Mouse (Mus musculus) intestine, postnatal 0 days (tissue): ENCODE measurements around the gene Metap1. TPM values are rescaled to one million over a fixed set of nuclear protein-coding genes. Genes with fewer than 3 reads are reported as not detected.
A peak's percentile ranks its signal among the peaks of the same experiment; 100 is the strongest.

ENCODE experiments used
- ATAC-seq: fragments of 200-750 bp; cut with Nextera tagmentation; 2 replicates; pipeline ENCODE4 v1.8.0; 2017; ENCODE audit warnings: mild to moderate bottlenecking, moderate TSS enrichment, moderate library complexity
- H3K27ac ChIP-seq: fragments of 300-500 bp; sonication (generic); 2 replicates; pipeline ENCODE4 v1.5.1; 2014; ENCODE audit warnings: mild to moderate bottlenecking, low read depth, low read length, moderate library complexity
- H3K27me3 ChIP-seq: fragments of 300-500 bp; sonication (generic); replicated peaks from 2 replicates; pipeline ENCODE4 v1.6.1; 2014; ENCODE audit warnings: low read length, mixed read lengths; ENCODE audit not compliant: control insufficient read depth, insufficient read depth
- H3K36me3 ChIP-seq: fragments of 300-500 bp; sonication (generic); 2 replicates; pipeline ENCODE4 v1.6.1; 2014; ENCODE audit warnings: mild to moderate bottlenecking, moderate library complexity; ENCODE audit not compliant: control insufficient read depth, insufficient read depth
- H3K4me1 ChIP-seq: fragments of 300-500 bp; sonication (generic); replicated peaks from 2 replicates; pipeline ENCODE4 v1.6.1; 2014; ENCODE audit warnings: antibody characterized with exemption, low read length, mixed read lengths; ENCODE audit not compliant: control insufficient read depth, insufficient read depth
- H3K4me2 ChIP-seq: fragments of 300-500 bp; sonication (generic); replicated peaks from 2 replicates; pipeline ENCODE4 v1.6.1; 2014; ENCODE audit warnings: low read depth, mild to moderate bottlenecking, moderate library complexity
- H3K4me3 ChIP-seq: fragments of 300-500 bp; sonication (generic); 2 replicates; pipeline ENCODE4 v1.5.1; 2014; ENCODE audit warnings: low read depth, low read length
- H3K9ac ChIP-seq: fragments of 300-500 bp; sonication (generic); 2 replicates; pipeline ENCODE4 v1.6.1; 2014; ENCODE audit warnings: mild to moderate bottlenecking, low read depth, low read length
- H3K9me3 ChIP-seq: fragments of 300-500 bp; sonication (generic); 2 replicates; pipeline ENCODE4 v1.6.1; 2016; ENCODE audit warnings: mixed run types; ENCODE audit not compliant: control insufficient read depth
- CTCF ChIP-seq: sonication (generic); IDR thresholded peaks from 2 replicates; pipeline ENCODE4 v1.5.1; 2016; ENCODE audit warnings: low read depth, mild to moderate bottlenecking, control low read depth, antibody characterized with exemption, moderate library complexity
- WGBS: fragments of 180-500 bp; shearing (Covaris S2); extraction: QIAGEN DNeasy Blood & Tissue Kit; methylation state at CpG from one replicate; pipeline ENCODE4 v1.1.7; 2014; 5-methylcytosine and 5-hydroxymethylcytosine counted together
- polyA plus RNA-seq: library from polyadenylated mRNA; unstranded; fragments of >200 nt; fragmentation: Nextera tagmentation; extraction: Ambion mirVana; gene quantifications from 2 replicates; pipeline ENCODE4 v1.2.1, GENCODE M21; 2015

Gene Metap1
- polyA plus RNA-seq, 1 experiment from 2014 or later = 29.6 TPM

DNA sequence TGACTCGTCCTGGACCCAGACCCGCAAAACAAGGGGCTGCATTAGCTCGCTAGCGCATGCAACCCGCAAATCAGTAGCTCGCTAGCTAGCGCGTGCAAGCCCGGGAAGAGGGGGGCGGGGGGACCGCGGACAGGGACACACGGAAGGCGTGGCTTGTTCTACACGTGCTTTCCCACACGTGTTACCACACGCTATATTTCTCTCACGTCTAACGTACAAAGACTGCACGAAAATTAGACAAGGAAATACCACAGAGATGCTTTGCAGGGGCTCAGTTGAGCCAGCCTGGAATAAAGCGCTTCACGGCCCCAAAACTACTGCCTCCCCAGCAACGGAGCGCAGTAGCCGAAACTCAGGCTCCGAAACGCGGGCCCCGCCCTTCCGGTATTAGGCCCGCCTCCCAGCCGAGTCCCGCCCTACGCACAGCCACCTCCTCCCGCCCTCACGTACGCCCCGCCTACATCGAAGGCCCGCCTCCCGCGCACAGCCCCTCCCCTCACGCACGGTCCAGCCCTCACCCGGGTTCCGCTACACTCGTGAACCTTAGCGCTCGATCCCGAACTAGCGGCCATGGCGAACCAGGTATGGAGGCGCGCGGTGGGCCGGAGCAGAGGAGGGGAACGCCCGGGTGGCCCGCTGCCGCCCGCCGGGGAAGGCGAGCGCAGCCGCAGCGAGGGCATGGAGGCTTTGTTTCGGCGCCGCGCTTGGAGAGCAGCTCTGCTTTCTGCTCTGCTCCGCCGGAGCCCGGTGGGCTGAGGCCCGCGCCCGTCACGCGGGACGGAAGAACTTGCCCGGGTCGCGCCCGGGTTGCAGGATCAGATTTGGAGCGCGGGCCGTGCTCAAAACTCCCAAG, 46.5 kb downstream of the Metap1 start, which contains the start of gene Adh5:
Adh5 (plus strand) TSS at position 482 of the 853 bp plus-strand sequence.
- H3K4me2 ChIP-seq = peak within 1 kb of the TSS; percentile 87
- peak within 1 kb of the TSS; percentile 83 for H3K9ac ChIP-seq
- peak within 1 kb of the TSS; percentile 83 for H3K27ac ChIP-seq
- peak; percentile 99 for ATAC-seq
- peaks cover 29% of the 10 kb centered on the region for H3K36me3 ChIP-seq
- H3K4me3 ChIP-seq = peak within 1 kb of the TSS; percentile 93
- H3K9me3 ChIP-seq = no peaks in the 10 kb centered on the region
- peak; percentile 49 for TF ChIP-seq CTCF
- under 1% methylated on average over 86 of the region's 86 CpGs for WGBS
- H3K27me3 ChIP-seq = no peaks in the 10 kb centered on the region
- H3K4me1 ChIP-seq = no peaks in the 10 kb centered on the region; the same call in 1 of the 2 replicates

DNA sequence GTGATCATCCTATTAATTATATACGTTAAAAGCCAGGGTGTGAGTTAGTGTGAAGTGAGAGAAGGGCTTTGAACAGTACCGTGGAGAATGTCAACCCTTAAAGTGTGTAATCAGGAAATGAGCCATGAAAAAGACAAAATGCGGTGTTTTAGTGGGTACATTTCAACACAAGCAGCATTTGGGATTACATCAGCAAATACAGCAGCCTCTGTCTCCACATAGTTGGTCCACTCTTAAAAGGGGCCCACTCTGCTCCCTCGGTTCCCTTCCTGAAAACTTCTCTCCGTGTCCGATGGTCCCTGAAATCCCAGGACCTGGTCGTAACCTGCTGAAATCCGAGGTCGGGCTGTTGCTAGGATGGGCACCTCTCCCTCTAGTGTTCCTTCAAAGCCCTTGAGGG, 47.1 kb downstream of the Metap1 start:
- H3K27ac ChIP-seq = no peak overlapping the region
- H3K9me3 ChIP-seq = no peaks in the 10 kb centered on the region
- ATAC-seq = no peak
- WGBS = under 1% methylated on average over 9 of the region's 9 CpGs
- H3K4me1 ChIP-seq = no peaks in the 10 kb centered on the region; the same call in 1 of the 2 replicates
- no peak; the same call in 1 of the 2 replicates for TF ChIP-seq CTCF
- no peaks in the 10 kb centered on the region for H3K27me3 ChIP-seq
- H3K36me3 ChIP-seq = peaks cover 23% of the 10 kb centered on the region; the same call in 1 of the 2 replicates
- peak overlapping the region; percentile 87 for H3K4me2 ChIP-seq
- H3K4me3 ChIP-seq = peak overlapping the region; percentile 93
- H3K9ac ChIP-seq = peak overlapping the region; percentile 83; the same call in 1 of the 2 replicates

- Histone ChIP-seq H3K27ac (no peak overlapping the region), H3K9ac (no peak overlapping the region), H3K4me3 (no peak overlapping the region), H3K4me2 (no peak overlapping the region), H3K4me1 (no peaks in the 10 kb centered on the region; the same call in 1 of the 2 replicates), H3K27me3 (no peaks in the 10 kb centered on the region), H3K36me3 (no peaks in the 10 kb centered on the region), H3K9me3 (no peaks in the 10 kb centered on the region)
- no peak for TF ChIP-seq CTCF
- no peak for ATAC-seq
- WGBS = 79% methylated on average over 3 of the region's 3 CpGs
These were observed 50.6 kb downstream of the Metap1 start for GRCm38 (mm10) chr3:138438716-138439115.

DNA sequence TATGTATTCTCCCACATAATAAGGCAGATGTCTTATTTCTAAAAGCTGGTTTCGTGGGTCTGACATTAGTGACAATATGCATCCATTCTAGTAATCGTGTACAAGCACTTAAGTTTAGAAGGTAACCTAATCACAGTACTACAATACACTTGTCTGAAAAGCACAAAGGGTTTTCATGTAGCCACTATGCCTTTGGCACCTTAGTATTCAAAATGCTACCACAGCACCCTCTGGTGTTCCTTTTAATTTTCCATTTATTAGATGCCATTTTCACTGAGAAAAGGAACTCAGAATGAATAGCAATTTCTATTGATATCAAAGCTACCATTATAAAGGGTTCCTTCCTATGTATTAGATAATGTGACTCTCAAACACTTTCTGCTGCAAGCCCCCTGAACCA, 57.5 kb downstream of the Metap1 start:
- ATAC-seq = no peak
- 81% methylated on average over 2 of the region's 2 CpGs for WGBS
- Histone ChIP-seq H3K4me3 (no peak overlapping the region), H3K4me2 (no peak overlapping the region), H3K4me1 (no peaks in the 10 kb centered on the region), H3K9me3 (no peaks in the 10 kb centered on the region), H3K36me3 (no peaks in the 10 kb centered on the region), H3K9ac (no peak overlapping the region), H3K27ac (no peak overlapping the region), H3K27me3 (no peaks in the 10 kb centered on the region)
- TF ChIP-seq CTCF = peak; percentile 78

DNA sequence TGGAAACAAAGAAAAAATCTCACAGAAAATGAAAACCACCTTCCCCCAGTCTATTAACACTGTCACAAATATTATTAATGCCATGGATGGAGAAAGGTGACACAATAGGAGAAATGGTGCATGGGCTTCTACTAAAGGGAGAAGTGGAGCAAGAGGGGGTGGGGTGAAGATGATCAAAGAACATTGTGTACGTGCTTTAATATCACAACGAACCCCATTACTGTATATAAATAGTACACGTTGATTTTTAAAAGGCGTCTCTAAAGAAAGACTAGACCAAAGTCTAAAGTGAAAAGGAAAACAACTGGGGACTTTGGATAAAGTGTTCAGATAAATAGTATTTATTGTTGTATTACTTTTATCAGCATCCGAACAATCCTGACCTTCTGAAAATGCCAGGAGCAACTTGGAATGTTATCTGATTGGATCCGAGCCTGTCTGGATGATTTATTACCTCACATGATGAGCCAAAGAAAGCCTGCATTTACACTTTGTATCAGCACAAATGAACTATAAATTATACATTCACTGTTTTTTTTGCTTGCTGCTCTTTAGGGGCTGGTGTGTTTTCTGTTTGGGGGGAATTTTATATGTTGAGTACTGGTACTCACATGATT, 58.8 kb downstream of the Metap1 start:
- Histone ChIP-seq H3K4me2 (no peak overlapping the region), H3K27ac (no peak overlapping the region), H3K4me1 (no peaks in the 10 kb centered on the region), H3K36me3 (no peaks in the 10 kb centered on the region), H3K4me3 (no peak overlapping the region), H3K9me3 (no peaks in the 10 kb centered on the region), H3K9ac (no peak overlapping the region), H3K27me3 (no peaks in the 10 kb centered on the region)
- no peak for ATAC-seq
- 33% methylated on average over 6 of the region's 6 CpGs for WGBS
- TF ChIP-seq CTCF = no peak

DNA sequence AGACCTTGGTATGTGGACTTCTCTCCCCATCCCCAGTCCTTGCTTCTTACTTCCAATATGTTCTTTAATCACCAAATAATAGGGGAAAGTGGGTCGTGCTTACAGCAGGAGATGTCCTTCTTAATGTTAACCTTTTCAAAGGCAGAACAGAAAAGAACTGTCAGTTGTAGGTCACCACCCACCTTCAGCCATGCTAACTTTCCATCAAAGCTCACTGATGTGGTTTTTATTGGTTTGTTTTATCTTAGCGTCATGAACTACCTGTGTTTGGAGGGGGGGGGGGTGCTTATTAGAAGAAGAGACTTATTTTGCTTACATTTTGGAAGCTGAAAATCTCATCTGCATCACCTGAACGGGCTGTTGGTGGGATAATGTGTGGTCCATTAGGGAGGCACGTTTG, 65.1 kb downstream of the Metap1 start:
- Histone ChIP-seq H3K4me3 (no peak overlapping the region), H3K27me3 (no peaks in the 10 kb centered on the region), H3K27ac (no peak overlapping the region), H3K9ac (no peak overlapping the region), H3K36me3 (no peaks in the 10 kb centered on the region), H3K9me3 (no peaks in the 10 kb centered on the region), H3K4me2 (no peak overlapping the region), H3K4me1 (no peaks in the 10 kb centered on the region)
- 67% methylated on average over 4 of the region's 4 CpGs for WGBS
- no peak for ATAC-seq
- no peak for TF ChIP-seq CTCF
